Mouse (Mus musculus) erythroblast, embryonic 14.5 days (primary cell): ENCODE data around the gene Tiam1.

ENCODE experiments used
- GATA1 ChIP-seq: IDR thresholded peaks from 2 replicates; pipeline ENCODE4 v1.6.1; 2012; ENCODE audit warnings: low read length, inconsistent platforms, mixed read lengths
- TAL1 ChIP-seq: IDR thresholded peaks from 3 replicates; pipeline ENCODE4 v1.6.1; 2012; ENCODE audit warnings: low read length, inconsistent platforms, mixed read lengths

GRCm38 (mm10) chr16:89813536-89813935 lies 330.0 kb downstream of the Tiam1 start:
- TF ChIP-seq TAL1, result no peak
- no peak for TF ChIP-seq GATA1
